Mouse (Mus musculus) stomach, embryonic 16.5 days (tissue): ENCODE measurements at regions not wholly inside any gene's neighbourhood (a gene's known extent, or its start where the extent isn't known, plus 50 kb on each side); places are given as distances from the start of the nearest gene placed in this dataset.

Experiments
- ATAC-seq: fragments of 200-750 bp; cut with Nextera tagmentation; 2 replicates; pipeline ENCODE4 v1.8.0; 2017; ENCODE audit warnings: moderate number of reproducible peaks, moderate TSS enrichment; ENCODE audit not compliant: insufficient read depth, low FRiP score
- H3K27ac ChIP-seq: fragments of 300-500 bp; sonication (generic); 2 replicates; pipeline ENCODE4 v1.5.1; 2014; ENCODE audit warnings: low read length
- H3K27me3 ChIP-seq: fragments of 300-500 bp; sonication (generic); 2 replicates; pipeline ENCODE4 v1.6.1; 2014; ENCODE audit warnings: low read length, control low read depth, mixed read lengths; ENCODE audit not compliant: control insufficient read depth, insufficient read depth
- H3K36me3 ChIP-seq: fragments of 300-500 bp; sonication (generic); 2 replicates; pipeline ENCODE4 v1.6.1; 2014; ENCODE audit warnings: low read length; ENCODE audit not compliant: control insufficient read depth, insufficient read depth
- H3K4me1 ChIP-seq: fragments of 300-500 bp; sonication (generic); 2 replicates; pipeline ENCODE4 v1.6.1; 2014; ENCODE audit warnings: low read length, control low read depth, mixed read lengths; ENCODE audit not compliant: control insufficient read depth, insufficient read depth
- H3K4me2 ChIP-seq: fragments of 300-500 bp; sonication (generic); 2 replicates; pipeline ENCODE4 v1.6.1; 2014; ENCODE audit warnings: low read depth, low read length, mixed read lengths
- H3K4me3 ChIP-seq: fragments of 300-500 bp; sonication (generic); replicated peaks from 2 replicates; pipeline ENCODE4 v1.5.1; 2014; ENCODE audit warnings: mild to moderate bottlenecking, low read length
- H3K9ac ChIP-seq: fragments of 300-500 bp; sonication (generic); 2 replicates; pipeline ENCODE4 v1.6.1; 2014; ENCODE audit warnings: low read length
- H3K9me3 ChIP-seq: fragments of 300-500 bp; sonication (generic); replicated peaks from 2 replicates; pipeline ENCODE4 v1.6.1; 2016; ENCODE audit warnings: low read length, control low read depth; ENCODE audit not compliant: control insufficient read depth
- WGBS: fragments of 180-500 bp; shearing (Covaris S2); extraction: QIAGEN DNeasy Blood & Tissue Kit; methylation state at CpG from one replicate; pipeline ENCODE4 v1.1.7; 2014; 5-methylcytosine and 5-hydroxymethylcytosine counted together

- H3K4me2 ChIP-seq = no peak overlapping the region
- H3K9ac ChIP-seq = no peak overlapping the region
- H3K27me3 ChIP-seq = no peaks in the 10 kb centered on the region
- no peak for ATAC-seq
- 60% methylated on average over 5 of the region's 5 CpGs for WGBS
- H3K9me3 ChIP-seq = no peaks in the 10 kb centered on the region
- H3K36me3 ChIP-seq = no peaks in the 10 kb centered on the region
- H3K4me1 ChIP-seq = no peaks in the 10 kb centered on the region
- no peak overlapping the region for H3K4me3 ChIP-seq
- H3K27ac ChIP-seq = no peak overlapping the region
These were observed 51.1 kb upstream of the Sulf2 start for GRCm38 (mm10) chr2:166206396-166207144.
